Mouse (Mus musculus): ENCODE results near the gene Vars.
A peak's percentile ranks its signal among the peaks of the same experiment; 100 is the strongest.

- TF ChIP-seq CTCF (IDR thresholded peaks at IDR 0.05) (peak; percentile 29), EP300 (IDR thresholded peaks at IDR 0.05) (no peak)
These were observed 19.1 kb upstream of the Vars start, which contains the start of gene Lsm2 for GRCm38 (mm10) chr17:34981690-34982180.

All from lung, postnatal 0 days (tissue).